Mouse (Mus musculus): ENCODE results near the gene Gpx4.
"Not testable (repeated sequence)": the region's sequence is repeated elsewhere in the genome, so short reads cannot be mapped to it uniquely, and the experiment has no call there.

The Gpx4 gene

GRCm38 (mm10) chr10:80050885-80051617 lies 4.1 kb downstream of the Gpx4 start:
- DNase-seq (ENCODE audit: low spot score), result no peak

GRCm38 (mm10) chr10:80051618-80052373 lies 4.8 kb downstream of the Gpx4 start:
- no peak for DNase-seq (ENCODE audit: low spot score)

- DNase-seq (ENCODE audit: low spot score), result no peak
These were observed 5.4 kb downstream of the Gpx4 start for GRCm38 (mm10) chr10:80052374-80052764.

GRCm38 (mm10) chr10:80053259-80053780 lies 6.4 kb downstream of the Gpx4 start:
- peak; percentile 100 for DNase-seq (ENCODE audit: low spot score)

- DNase-seq (ENCODE audit: low spot score), result no peak
These were observed 7.2 kb downstream of the Gpx4 start for GRCm38 (mm10) chr10:80053831-80054815.

- DNase-seq (ENCODE audit: low spot score), result not testable (repeated sequence)
These were observed 7.9 kb downstream of the Gpx4 start for GRCm38 (mm10) chr10:80054911-80055310.

GRCm38 (mm10) chr10:80055364-80055763 lies 8.4 kb downstream of the Gpx4 start:
- no peak for DNase-seq (ENCODE audit: low spot score)

GRCm38 (mm10) chr10:80055891-80056290 lies 8.9 kb downstream of the Gpx4 start:
- no peak for DNase-seq (ENCODE audit: low spot score)

GRCm38 (mm10) chr10:80056506-80056905 lies 9.5 kb downstream of the Gpx4 start:
- no peak for DNase-seq (ENCODE audit: low spot score)

- no peak for DNase-seq (ENCODE audit: low spot score)
These were observed 10.2 kb downstream of the Gpx4 start for GRCm38 (mm10) chr10:80056976-80057682.

- no peak for DNase-seq (ENCODE audit: low spot score)
These were observed 10.8 kb downstream of the Gpx4 start for GRCm38 (mm10) chr10:80057683-80058326.

GRCm38 (mm10) chr10:80063104-80063503 lies 16.1 kb downstream of the Gpx4 start:
- DNase-seq (ENCODE audit: low spot score), result no peak

GRCm38 (mm10) chr10:80063877-80064650 lies 17.1 kb downstream of the Gpx4 start:
- no peak for DNase-seq (ENCODE audit: low spot score)

GRCm38 (mm10) chr10:80069251-80069650 lies 22.3 kb downstream of the Gpx4 start:
- DNase-seq (ENCODE audit: low spot score), result no peak

GRCm38 (mm10) chr10:80069948-80070450 lies 23.0 kb downstream of the Gpx4 start:
- DNase-seq (ENCODE audit: low spot score), result no peak

- DNase-seq (ENCODE audit: low spot score), result peak; percentile 90
These were observed 24.0 kb downstream of the Gpx4 start for GRCm38 (mm10) chr10:80070837-80071515.

- no peak for DNase-seq (ENCODE audit: low spot score)
These were observed 24.5 kb downstream of the Gpx4 start for GRCm38 (mm10) chr10:80071516-80071900.

GRCm38 (mm10) chr10:80072623-80073489 lies 25.9 kb downstream of the Gpx4 start:
- no peak for DNase-seq (ENCODE audit: low spot score)

Data from ovary, adult 18-20 months (tissue).